Mouse (Mus musculus): ENCODE results near the gene Calr. TPM values are rescaled to one million over a fixed set of nuclear protein-coding genes. Genes with fewer than 3 reads are reported as not detected.

Gene Calr
- polyA plus RNA-seq, 1 experiment from 2014 or later = 641 TPM

DNA sequence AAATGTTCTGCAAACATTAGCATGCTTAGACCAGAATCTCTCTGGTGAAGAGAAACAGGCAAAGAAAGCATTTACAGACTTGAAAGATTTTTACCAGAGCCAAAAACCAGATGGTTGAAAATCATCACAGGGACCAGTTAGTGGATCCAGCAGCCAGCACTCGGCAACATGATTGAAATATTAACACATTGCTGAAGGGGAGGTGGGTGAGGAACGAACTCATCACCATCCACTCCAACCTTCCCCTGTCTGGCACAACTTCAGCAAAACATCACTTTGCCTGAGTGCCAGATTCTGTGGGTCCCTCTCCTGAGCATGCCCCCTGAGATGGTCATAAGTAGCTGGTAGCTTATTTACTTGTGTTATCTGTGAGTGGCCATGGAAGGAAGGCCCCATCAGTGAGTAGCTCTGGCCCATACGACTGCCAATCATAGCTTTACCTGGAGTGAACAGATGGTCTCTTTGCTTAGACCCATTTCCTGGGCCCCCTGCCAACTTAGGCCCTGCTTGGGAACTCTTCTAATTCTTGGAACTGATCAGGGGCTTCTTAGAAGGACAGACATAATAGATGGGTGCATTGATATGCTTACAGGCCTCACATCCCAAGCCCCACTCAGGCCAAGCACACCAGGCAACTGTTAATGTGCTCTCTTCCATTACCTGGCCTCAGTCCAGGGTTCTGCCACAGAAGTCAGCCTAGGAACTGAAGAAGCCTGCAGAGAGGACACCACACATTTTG lies 30.7 kb upstream of the Calr start:
- no peaks in the 10 kb centered on the region for H3K36me3 ChIP-seq (ENCODE audit: control insufficient read depth, insufficient read depth)
- 76% methylated on average over 3 of the region's 3 CpGs for WGBS
- ATAC-seq (replicated peaks; ENCODE audit: extremely low read depth, insufficient read depth, low FRiP score) = no peak

DNA sequence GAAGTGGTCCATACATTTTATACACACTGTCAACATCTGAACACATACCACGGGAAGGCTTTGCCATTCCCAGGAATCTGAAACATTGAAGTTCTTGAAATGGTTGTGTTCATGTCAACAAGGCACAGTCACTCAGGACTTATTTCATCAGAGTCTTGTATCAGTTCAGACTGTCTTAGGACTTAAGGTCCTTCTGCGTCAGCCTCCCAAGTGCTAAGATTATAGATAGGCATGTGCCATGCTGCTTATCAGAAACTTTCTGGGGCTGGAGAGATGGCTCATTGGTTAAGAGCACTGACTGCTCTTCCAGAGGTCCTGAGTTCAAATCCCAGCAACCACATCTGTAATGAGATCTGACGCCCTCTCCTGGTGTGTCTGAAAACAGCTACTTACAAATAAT lies 27.6 kb upstream of the Calr start:
- Histone ChIP-seq H3K4me1 (ENCODE audit: control insufficient read depth, insufficient read depth, low read length) (peaks cover 11% of the 10 kb centered on the region), H3K9me3 (replicated peaks; ENCODE audit: control insufficient read depth, low read length) (no peaks in the 10 kb centered on the region), H3K4me2 (ENCODE audit: low read depth, low read length) (no peak overlapping the region), H3K4me3 (ENCODE audit: low read length) (no peak overlapping the region), H3K27ac (ENCODE audit: low read length) (no peak overlapping the region), H3K36me3 (ENCODE audit: control insufficient read depth, insufficient read depth) (no peaks in the 10 kb centered on the region), H3K27me3 (ENCODE audit: control insufficient read depth, insufficient read depth, low read length) (no peaks in the 10 kb centered on the region), H3K9ac (ENCODE audit: low read length) (no peak overlapping the region)
- no peak for ATAC-seq (replicated peaks; ENCODE audit: extremely low read depth, insufficient read depth, low FRiP score)
- 76% methylated on average over 3 of the region's 3 CpGs for WGBS

More for the DNA sequence above, 30.7 kb upstream of the Calr start:
- Histone ChIP-seq H3K4me2 (ENCODE audit: low read depth, low read length) (no peak overlapping the region), H3K9ac (ENCODE audit: low read length) (no peak overlapping the region), H3K9me3 (replicated peaks; ENCODE audit: control insufficient read depth, low read length) (no peaks in the 10 kb centered on the region), H3K27ac (ENCODE audit: low read length) (no peak overlapping the region), H3K4me1 (ENCODE audit: control insufficient read depth, insufficient read depth, low read length) (peaks cover 4% of the 10 kb centered on the region), H3K4me3 (ENCODE audit: low read length) (no peak overlapping the region), H3K27me3 (ENCODE audit: control insufficient read depth, insufficient read depth, low read length) (no peaks in the 10 kb centered on the region)

DNA sequence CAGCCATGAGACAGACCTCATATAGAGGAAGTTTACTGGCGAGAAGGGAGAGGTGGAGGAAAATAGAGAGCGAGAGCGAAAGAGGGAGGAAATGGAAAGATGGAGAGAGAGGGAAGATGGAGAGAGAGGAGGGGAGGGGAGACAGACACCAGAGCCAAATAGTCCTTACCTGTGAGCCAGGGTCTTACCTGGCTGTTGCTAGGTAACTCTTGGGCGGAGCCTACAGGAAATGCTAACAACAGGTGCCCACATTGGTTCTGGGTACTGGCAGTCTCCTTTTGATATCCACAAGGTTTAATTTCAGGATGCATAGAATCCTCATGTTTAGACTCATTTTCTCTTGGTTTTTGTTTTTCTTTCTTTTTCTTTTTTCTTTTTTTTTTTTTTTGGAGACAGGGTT lies 26.3 kb upstream of the Calr start:
- Histone ChIP-seq H3K4me3 (ENCODE audit: low read length) (peak overlapping the region; percentile 58), H3K36me3 (ENCODE audit: control insufficient read depth, insufficient read depth) (peaks cover 10% of the 10 kb centered on the region), H3K27ac (ENCODE audit: low read length) (no peak overlapping the region), H3K9me3 (replicated peaks; ENCODE audit: control insufficient read depth, low read length) (no peaks in the 10 kb centered on the region), H3K4me2 (ENCODE audit: low read depth, low read length) (peak overlapping the region; percentile 95), H3K27me3 (ENCODE audit: control insufficient read depth, insufficient read depth, low read length) (no peaks in the 10 kb centered on the region), H3K4me1 (ENCODE audit: control insufficient read depth, insufficient read depth, low read length) (peaks cover 11% of the 10 kb centered on the region), H3K9ac (ENCODE audit: low read length) (no peak overlapping the region)
- no peak for ATAC-seq (replicated peaks; ENCODE audit: extremely low read depth, insufficient read depth, low FRiP score)
- 66% methylated on average over 4 of the region's 4 CpGs for WGBS

DNA sequence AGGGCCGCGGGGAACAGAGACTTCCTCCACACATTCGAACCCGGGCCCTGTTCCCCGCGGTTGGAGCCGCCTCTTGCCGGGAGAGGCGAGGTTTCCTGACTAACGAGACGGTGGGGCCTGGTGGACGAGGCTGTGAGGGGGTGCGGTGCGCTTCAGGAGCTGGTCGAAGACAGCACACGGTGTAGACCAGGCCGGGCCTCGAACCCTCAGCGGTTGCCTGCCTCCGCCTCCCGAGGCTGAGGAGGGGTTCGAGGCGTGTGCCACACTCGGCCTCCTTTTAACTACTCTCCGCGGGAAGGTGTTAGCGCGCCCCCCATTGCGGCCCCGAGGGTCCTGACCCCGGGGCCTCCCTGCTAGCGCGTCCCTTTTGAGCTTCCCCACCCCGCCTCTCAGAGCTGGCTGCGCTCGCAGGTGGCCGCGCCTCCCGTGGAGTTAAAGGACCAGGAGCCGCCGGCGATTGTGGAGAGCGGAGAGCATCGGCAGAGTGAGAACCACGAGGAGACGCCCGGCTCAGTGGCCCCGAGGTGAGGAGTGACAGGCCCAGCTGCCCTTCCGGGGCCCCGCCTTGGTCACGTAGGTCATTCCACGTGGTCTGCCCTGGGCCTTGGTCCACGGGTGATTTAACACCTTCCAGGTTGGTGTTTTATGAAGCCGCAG lies 25.7 kb upstream of the Calr start:
- Histone ChIP-seq H3K9ac (ENCODE audit: low read length) (peak overlapping the region; percentile 71), H3K36me3 (ENCODE audit: control insufficient read depth, insufficient read depth) (peaks cover 16% of the 10 kb centered on the region), H3K4me1 (ENCODE audit: control insufficient read depth, insufficient read depth, low read length) (peaks cover 11% of the 10 kb centered on the region), H3K9me3 (replicated peaks; ENCODE audit: control insufficient read depth, low read length) (no peaks in the 10 kb centered on the region), H3K4me3 (ENCODE audit: low read length) (peak overlapping the region; percentile 58), H3K4me2 (ENCODE audit: low read depth, low read length) (peak overlapping the region; percentile 95), H3K27me3 (ENCODE audit: control insufficient read depth, insufficient read depth, low read length) (no peaks in the 10 kb centered on the region), H3K27ac (ENCODE audit: low read length) (no peak overlapping the region)
- peak; percentile 69 for ATAC-seq (replicated peaks; ENCODE audit: extremely low read depth, insufficient read depth, low FRiP score)
- 2% methylated on average over 54 of the region's 54 CpGs for WGBS

DNA sequence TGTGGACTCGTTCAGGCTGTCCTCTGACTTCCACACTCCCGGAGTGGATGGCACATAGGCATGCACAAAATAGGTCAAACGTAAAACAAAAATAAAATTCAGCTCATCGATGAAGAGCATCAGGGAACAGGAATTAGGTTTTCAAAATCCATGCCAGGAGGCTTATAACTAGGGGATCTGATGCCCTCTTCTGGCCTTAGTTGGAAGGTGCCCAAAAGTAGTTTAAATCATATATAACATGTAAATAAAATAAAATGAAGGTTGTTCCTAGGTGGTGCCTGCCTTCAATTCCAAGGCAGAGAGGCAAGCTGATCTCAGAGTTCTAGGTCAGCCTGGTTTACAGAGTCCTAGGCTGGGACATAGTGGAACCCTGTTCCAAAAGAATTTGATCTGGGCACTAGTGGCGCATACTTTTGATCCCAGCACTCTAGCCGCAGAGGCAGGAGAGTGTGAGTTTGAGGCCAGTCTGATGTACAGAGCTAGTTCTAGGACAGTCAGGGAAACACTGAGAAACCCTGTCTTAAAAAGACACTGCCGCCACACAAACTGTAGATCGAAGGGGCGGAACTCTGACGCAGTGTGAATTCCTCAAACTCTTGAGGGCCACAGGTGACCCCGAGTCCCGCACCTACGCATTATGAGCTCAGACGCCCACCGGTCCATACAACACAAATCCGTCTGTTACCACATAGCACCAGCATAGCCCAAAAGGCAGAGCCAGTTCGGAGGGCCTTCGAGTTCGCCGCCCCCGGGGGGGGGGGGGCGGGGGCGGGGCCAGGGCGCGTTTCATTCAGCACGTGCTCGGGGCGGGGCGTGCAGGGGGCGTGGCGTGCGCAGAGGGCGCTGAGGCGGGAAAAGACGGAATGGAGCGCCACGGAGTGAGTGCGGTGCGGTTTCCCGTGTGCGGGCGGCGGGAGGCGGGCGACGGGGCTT lies 24.9 kb upstream of the Calr start, which contains the start of gene Syce2:
Gene Syce2 (plus strand): TSS at position 736 of the 933 bp plus-strand sequence.
- peak within 1 kb of the TSS; percentile 58 for H3K4me3 ChIP-seq (ENCODE audit: low read length)
- H3K27me3 ChIP-seq (ENCODE audit: control insufficient read depth, insufficient read depth, low read length) = no peaks in the 10 kb centered on the region
- no peaks in the 10 kb centered on the region for H3K9me3 ChIP-seq (replicated peaks; ENCODE audit: control insufficient read depth, low read length)
- peak within 1 kb of the TSS; percentile 71 for H3K9ac ChIP-seq (ENCODE audit: low read length)
- peak within 1 kb of the TSS; percentile 95 for H3K4me2 ChIP-seq (ENCODE audit: low read depth, low read length)
- WGBS = 13% methylated on average over 42 of the region's 46 CpGs
- peaks cover 22% of the 10 kb centered on the region for H3K36me3 ChIP-seq (ENCODE audit: control insufficient read depth, insufficient read depth)
- peaks cover 11% of the 10 kb centered on the region for H3K4me1 ChIP-seq (ENCODE audit: control insufficient read depth, insufficient read depth, low read length)
- peak; percentile 67 for ATAC-seq (replicated peaks; ENCODE audit: extremely low read depth, insufficient read depth, low FRiP score)
- H3K27ac ChIP-seq (ENCODE audit: low read length) = no peak within 1 kb of the TSS

DNA sequence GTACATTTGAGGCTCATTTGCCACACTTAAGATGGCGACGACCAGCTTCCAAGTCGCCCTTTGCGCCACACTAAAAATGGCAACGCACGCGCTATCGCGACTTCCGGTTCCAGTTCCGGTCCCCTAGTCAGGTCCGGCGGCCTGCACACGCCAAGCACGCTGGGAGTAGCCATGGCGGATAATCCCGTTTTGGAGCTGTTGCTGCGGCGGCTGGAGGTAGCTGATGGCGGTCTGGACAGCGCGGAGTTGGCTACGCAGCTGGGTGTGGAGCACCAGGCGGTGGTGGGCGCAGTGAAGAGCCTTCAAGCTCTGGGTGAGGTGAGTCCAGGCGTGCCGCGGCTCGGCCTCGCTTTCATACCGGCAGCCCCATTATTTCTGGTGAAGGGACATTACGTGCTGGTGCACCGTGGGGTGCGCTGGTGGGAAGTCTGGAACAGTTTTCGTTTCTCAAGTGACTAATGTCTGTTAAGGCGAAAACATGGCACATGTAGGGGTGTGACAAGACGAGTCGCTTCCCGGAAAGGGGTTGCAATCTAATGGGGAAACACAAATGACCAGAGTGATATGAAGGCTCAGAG lies 10.2 kb upstream of the Calr start, which contains the start of gene Farsa:
Gene Farsa (plus strand): TSS at position 126 of the 578 bp plus-strand sequence.
- Histone ChIP-seq H3K9me3 (replicated peaks; ENCODE audit: control insufficient read depth, low read length) (no peaks in the 10 kb centered on the region), H3K36me3 (ENCODE audit: control insufficient read depth, insufficient read depth) (peaks cover 12% of the 10 kb centered on the region), H3K27me3 (ENCODE audit: control insufficient read depth, insufficient read depth, low read length) (no peaks in the 10 kb centered on the region), H3K4me3 (ENCODE audit: low read length) (peak within 1 kb of the TSS; percentile 82), H3K9ac (ENCODE audit: low read length) (peak within 1 kb of the TSS; percentile 98), H3K27ac (ENCODE audit: low read length) (peak within 1 kb of the TSS; percentile 86), H3K4me1 (ENCODE audit: control insufficient read depth, insufficient read depth, low read length) (peaks cover 13% of the 10 kb centered on the region), H3K4me2 (ENCODE audit: low read depth, low read length) (peak within 1 kb of the TSS; percentile 96)
- peak; percentile 95 for ATAC-seq (replicated peaks; ENCODE audit: extremely low read depth, insufficient read depth, low FRiP score)
- under 1% methylated on average over 39 of the region's 39 CpGs for WGBS

DNA sequence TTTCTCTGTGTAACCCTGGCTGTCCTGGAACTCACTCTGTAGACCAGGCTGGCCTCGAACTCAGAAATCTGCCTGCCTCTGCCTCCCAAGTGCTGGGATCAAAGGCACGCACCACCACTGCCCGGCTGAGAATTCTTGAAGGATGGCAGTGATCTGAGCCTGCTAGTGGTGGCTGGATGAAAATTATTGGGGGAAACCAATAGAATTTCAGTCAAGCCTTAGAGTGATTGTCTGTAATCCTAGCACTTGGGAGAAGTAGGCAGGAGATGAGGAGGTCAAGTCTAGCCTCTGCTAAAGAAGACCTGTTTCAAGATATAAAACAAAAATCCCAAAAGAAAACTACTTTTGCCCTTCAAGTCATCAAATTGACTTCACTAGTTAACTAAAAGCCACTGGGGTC lies 9.7 kb upstream of the Calr start:
- no peak overlapping the region for H3K9ac ChIP-seq (ENCODE audit: low read length)
- ATAC-seq (replicated peaks; ENCODE audit: extremely low read depth, insufficient read depth, low FRiP score) = no peak
- no peak overlapping the region for H3K27ac ChIP-seq (ENCODE audit: low read length)
- no peaks in the 10 kb centered on the region for H3K9me3 ChIP-seq (replicated peaks; ENCODE audit: control insufficient read depth, low read length)
- peak overlapping the region; percentile 82; the same call in 1 of the 2 replicates for H3K4me3 ChIP-seq (ENCODE audit: low read length)
- no peaks in the 10 kb centered on the region for H3K27me3 ChIP-seq (ENCODE audit: control insufficient read depth, insufficient read depth, low read length)
- 91% methylated on average over 3 of the region's 3 CpGs for WGBS
- no peak overlapping the region; the same call in 1 of the 2 replicates for H3K4me2 ChIP-seq (ENCODE audit: low read depth, low read length)
- peaks cover 13% of the 10 kb centered on the region for H3K4me1 ChIP-seq (ENCODE audit: control insufficient read depth, insufficient read depth, low read length)
- H3K36me3 ChIP-seq (ENCODE audit: control insufficient read depth, insufficient read depth) = peaks cover 9% of the 10 kb centered on the region

DNA sequence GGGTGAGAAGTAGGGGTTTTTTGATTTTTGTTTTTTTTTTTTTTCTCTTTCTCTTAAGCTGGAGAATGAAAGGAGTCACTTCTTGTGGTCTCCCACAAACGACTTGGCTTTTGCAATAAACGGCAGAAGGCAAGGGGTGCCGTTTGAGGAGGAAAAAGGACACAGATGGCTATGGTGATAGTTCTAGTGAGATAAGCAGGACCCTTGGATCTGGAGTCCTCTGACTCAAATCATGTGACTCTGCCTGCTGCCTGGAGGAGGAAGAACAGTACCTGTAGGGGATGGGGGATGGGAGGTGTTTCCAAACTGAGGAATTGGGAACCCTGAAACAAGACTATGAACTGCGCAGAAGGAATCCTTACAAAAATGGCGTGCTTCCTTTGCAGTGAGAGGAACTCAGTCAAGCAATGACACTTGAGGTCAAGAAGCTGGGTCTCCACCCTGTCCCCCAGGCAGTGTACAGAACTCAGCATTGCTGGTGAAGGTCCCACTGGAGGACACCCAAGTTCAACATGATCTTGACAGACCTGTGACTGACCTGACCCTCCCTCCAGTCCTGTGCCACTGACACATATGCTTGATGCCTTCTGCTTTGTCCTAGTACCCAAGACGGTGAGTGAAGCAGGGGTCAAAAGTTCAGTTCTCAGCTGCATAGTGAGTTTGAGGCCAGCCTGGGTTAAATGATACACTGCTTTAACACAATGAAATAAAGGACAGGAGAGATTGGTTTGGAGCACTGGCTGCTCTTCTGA lies 1.1 kb upstream of the Calr start:
- peak overlapping the region; percentile 94 for H3K27ac ChIP-seq (ENCODE audit: low read length)
- peaks cover 19% of the 10 kb centered on the region for H3K4me1 ChIP-seq (ENCODE audit: control insufficient read depth, insufficient read depth, low read length)
- peak overlapping the region; percentile 92 for H3K4me2 ChIP-seq (ENCODE audit: low read depth, low read length)
- 34% methylated on average over 6 of the region's 6 CpGs for WGBS
- no peak for ATAC-seq (replicated peaks; ENCODE audit: extremely low read depth, insufficient read depth, low FRiP score)
- H3K9me3 ChIP-seq (replicated peaks; ENCODE audit: control insufficient read depth, low read length) = no peaks in the 10 kb centered on the region
- H3K27me3 ChIP-seq (ENCODE audit: control insufficient read depth, insufficient read depth, low read length) = no peaks in the 10 kb centered on the region
- peak overlapping the region; percentile 87 for H3K9ac ChIP-seq (ENCODE audit: low read length)
- peak overlapping the region; percentile 77 for H3K4me3 ChIP-seq (ENCODE audit: low read length)
- H3K36me3 ChIP-seq (ENCODE audit: control insufficient read depth, insufficient read depth) = peaks cover 25% of the 10 kb centered on the region

All from heart, embryonic 16.5 days (tissue).